Mouse (Mus musculus) brain, embryonic 18.5 days (tissue): ENCODE measurements around the gene M1ap.

Experiments used
- DNase-seq: peaks from one replicate; pipeline ENCODE4 v3.0.0-alpha.2; 2012; ENCODE audit warnings: low read depth, low spot score

Gene M1ap

GRCm38 (mm10) chr6:83008659-83009058 is 62.0 kb downstream of the M1ap start:
- DNase-seq: no peak

GRCm38 (mm10) chr6:83010010-83010409 is 63.3 kb downstream of the M1ap start:
- DNase-seq: no peak

- no peak for DNase-seq
Measured at GRCm38 (mm10) chr6:83011255-83011654, 64.6 kb downstream of the M1ap start.

- no peak for DNase-seq
Measured at GRCm38 (mm10) chr6:83011756-83012155, 65.1 kb downstream of the M1ap start.

GRCm38 (mm10) chr6:83013444-83013843 is 66.7 kb downstream of the M1ap start:
- no peak for DNase-seq

GRCm38 (mm10) chr6:83014482-83015466 is 68.1 kb downstream of the M1ap start:
- no peak for DNase-seq

- no peak for DNase-seq
Measured at GRCm38 (mm10) chr6:83015749-83016148, 69.0 kb downstream of the M1ap start.

- no peak for DNase-seq
Measured at GRCm38 (mm10) chr6:83017190-83017589, 70.5 kb downstream of the M1ap start.

GRCm38 (mm10) chr6:83019044-83019443 is 72.3 kb downstream of the M1ap start:
- DNase-seq: no peak

GRCm38 (mm10) chr6:83020121-83020520 is 73.4 kb downstream of the M1ap start:
- DNase-seq: no peak

GRCm38 (mm10) chr6:83020836-83021593 is 74.3 kb downstream of the M1ap start:
- DNase-seq: no peak

- no peak for DNase-seq
Measured at GRCm38 (mm10) chr6:83023008-83023407, 76.3 kb downstream of the M1ap start.

- DNase-seq: no peak
Measured at GRCm38 (mm10) chr6:83023786-83024185, 77.1 kb downstream of the M1ap start.

- DNase-seq: no peak
Measured at GRCm38 (mm10) chr6:83024421-83024820, 77.7 kb downstream of the M1ap start.

GRCm38 (mm10) chr6:83025221-83025620 is 78.5 kb downstream of the M1ap start:
- DNase-seq: no peak

GRCm38 (mm10) chr6:83027293-83027692 is 80.6 kb downstream of the M1ap start:
- no peak for DNase-seq

- no peak for DNase-seq
Measured at GRCm38 (mm10) chr6:83027706-83028105, 81.0 kb downstream of the M1ap start.

- no peak for DNase-seq
Measured at GRCm38 (mm10) chr6:83029777-83030176, 83.1 kb downstream of the M1ap start.

GRCm38 (mm10) chr6:83031111-83031510 is 84.4 kb downstream of the M1ap start:
- no peak for DNase-seq

- DNase-seq: no peak
Measured at GRCm38 (mm10) chr6:83031921-83032590, 85.4 kb downstream of the M1ap start.

GRCm38 (mm10) chr6:83032769-83033191 is 86.1 kb downstream of the M1ap start:
- DNase-seq: no peak
